Mouse (Mus musculus): Measurements from ENCODE around the gene Adcy5. TPM values are rescaled to one million over a fixed set of nuclear protein-coding genes. Genes with fewer than 3 reads are reported as not detected.

Adcy5 gene
- polyA plus RNA-seq, 2 experiments from 2014 or later = 0.19 to 0.22 TPM

DNA sequence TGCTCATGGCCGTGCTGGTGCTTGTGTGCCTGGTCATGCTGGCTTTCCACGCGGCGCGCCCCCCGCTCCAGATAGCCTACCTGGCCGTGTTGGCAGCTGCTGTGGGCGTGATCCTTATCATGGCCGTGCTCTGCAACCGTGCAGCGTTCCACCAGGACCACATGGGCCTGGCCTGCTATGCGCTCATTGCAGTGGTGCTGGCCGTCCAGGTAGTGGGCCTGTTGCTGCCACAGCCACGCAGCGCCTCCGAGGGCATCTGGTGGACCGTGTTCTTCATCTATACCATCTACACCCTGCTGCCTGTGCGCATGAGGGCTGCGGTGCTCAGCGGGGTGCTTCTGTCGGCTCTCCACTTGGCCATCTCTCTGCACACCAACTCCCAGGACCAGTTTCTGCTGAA is 2.2 kb downstream of the Adcy5 start:
- no peak for ATAC-seq

- no peak for ATAC-seq
Measured at GRCm38 (mm10) chr16:35159532-35159931, 4.9 kb downstream of the Adcy5 start.

DNA sequence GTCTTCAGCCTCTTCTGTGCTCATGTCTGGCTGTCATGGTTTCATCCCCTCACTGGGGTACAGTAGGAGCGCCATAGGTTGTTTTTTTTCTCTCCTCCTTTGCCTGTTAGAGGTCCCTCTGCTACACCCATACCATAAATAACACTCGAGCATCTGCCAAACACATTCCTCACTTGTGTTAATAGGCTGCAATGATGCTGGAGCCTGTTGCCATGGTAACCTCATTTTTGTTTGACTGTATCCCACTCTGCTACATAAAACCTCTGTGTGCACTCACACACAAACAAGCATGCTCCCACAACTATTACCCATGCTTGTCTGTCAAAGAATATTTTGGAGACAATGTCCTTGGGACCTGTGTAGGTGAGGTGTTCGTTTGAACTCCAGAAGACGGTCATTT is 5.3 kb downstream of the Adcy5 start:
- no peak for ATAC-seq

GRCm38 (mm10) chr16:35164361-35165224 is 9.9 kb downstream of the Adcy5 start:
- ATAC-seq = no peak

DNA sequence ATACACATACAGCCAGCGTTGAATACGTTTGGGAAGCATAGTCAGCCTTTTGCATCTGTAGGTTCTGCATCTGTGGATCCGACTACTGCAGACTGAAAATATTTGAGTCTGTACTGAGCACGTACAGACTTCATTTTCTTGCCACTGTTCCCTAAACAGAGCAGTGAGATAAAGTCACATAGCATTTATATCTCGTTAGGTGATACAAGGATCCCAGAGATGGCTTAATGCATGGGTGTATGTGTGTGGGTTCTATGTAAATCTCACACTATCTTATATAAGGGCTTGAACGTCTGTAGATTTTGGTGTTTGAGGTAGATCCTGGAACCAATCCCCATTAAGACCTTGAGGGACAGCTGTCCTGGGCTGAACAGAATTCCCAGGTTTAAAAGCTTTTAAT is 10.7 kb downstream of the Adcy5 start:
- ATAC-seq = no peak

DNA sequence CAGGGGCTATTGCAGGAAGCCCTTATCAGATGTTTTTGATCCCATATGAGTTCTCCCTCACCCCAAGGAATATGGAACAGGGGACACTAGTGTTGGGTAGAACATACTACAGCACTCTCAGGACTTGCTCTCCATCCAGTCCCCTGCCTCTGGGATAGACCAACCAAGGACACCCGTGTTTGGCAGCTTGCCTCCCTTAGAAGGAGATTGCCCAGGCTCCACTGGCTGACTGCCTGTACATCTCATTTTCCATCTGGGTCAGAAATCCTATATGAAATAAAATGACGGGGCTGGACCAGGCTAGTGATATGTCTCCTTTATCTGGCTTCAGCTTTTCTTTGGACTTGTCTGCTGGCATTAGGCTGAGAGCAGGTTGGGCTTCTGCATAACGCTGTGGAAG is 11.1 kb downstream of the Adcy5 start:
- no peak for ATAC-seq

- ATAC-seq = no peak
Measured at GRCm38 (mm10) chr16:35169431-35169830, 14.8 kb downstream of the Adcy5 start.

GRCm38 (mm10) chr16:35172195-35172594 is 17.5 kb downstream of the Adcy5 start:
- no peak for ATAC-seq

GRCm38 (mm10) chr16:35178516-35178915 is 23.8 kb downstream of the Adcy5 start:
- no peak for ATAC-seq

- ATAC-seq = no peak
Measured at GRCm38 (mm10) chr16:35179082-35179481, 24.4 kb downstream of the Adcy5 start.

DNA sequence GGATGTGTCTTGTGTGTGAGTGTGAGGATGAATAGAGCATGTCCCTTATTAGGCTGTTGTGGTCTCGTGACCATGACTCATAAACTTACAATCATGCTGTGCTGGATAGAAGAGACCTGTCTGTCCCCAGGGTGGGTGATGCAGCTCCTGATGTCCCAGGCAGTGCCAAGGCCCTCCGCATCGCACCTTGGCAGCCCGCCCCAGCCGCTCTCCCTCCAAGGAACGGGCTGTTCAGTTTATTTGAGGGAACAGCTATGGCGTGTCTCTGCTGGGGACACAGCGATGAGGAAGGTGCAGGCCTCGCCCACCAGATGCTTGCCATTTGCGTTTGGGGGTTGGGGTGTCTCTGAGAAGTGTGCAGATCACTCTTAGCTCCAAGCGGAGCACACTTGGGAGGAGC is 28.5 kb downstream of the Adcy5 start:
- ATAC-seq = no peak

DNA sequence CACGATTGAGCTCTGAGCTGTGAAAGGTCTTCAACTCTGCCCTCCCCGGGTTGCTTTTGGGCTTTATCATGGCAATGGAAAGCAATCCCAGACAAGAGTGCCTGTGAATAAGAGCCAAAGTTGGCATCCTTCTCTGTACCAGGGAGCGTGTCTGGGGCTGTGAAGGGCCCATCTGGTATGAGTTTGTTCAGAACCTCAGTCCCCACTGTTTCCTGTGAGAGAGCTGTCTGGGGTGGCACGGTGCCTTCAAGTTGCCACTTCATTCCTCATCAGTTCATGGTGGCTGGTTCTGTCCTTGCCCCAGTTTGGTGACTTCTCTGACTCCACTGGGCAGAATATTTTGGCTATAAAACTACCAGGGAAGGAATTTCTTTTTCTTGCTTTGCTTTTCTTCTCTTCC is 33.4 kb downstream of the Adcy5 start:
- no peak for ATAC-seq

DNA sequence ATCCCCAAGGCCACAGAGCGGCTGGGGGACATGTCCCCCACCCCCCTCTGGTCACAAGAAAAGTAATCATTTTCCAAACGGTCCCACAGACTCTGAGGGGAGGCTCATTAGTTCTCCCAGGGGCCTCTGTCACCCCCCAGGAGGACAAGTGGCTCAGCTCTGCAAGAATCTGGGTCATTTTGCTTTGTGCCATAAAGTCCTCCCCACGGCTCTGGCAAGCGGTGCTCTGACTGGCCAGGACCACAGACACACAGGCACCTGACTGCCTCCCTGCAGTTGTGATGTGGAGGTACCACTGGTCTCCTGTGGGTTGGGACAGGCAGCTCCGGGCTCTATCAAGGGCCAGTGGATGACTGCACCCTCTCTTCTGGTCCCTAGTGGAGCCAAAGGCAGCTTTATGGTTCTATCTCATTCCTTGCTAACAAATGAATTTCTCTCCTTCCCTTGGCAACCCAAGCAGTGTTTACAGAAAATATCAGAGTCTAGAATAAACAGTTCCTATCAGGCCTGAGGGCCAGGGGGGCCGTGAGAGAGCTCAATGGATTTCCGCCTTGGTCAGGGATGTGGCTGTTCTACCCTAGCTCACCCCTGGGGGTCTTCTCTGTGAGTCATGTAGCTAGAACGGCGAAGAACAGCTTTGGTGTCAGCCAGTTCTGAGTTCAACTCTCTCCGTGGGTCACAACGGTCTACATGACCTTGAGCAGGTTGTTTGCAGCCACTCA is 34.9 kb downstream of the Adcy5 start:
- no peak for ATAC-seq

DNA sequence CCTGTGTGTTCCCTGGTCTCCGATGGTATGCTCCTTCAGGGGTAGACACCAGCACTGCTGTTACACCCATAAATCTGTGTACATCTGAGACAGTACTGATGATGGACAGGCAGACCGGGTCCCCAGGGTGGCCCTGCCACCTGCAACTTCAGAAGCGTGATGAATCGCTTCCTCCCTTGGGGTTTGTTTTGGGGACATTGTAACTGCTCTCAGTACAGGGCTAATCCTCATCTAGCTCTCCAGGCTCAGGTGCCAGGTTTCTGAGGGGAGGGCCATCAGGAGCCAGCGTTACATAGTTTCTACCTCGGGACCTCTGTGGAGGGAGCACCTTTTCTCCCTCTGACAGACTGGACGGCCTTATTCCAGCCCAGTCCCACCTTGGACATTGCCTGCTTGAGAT is 36.1 kb downstream of the Adcy5 start:
- no peak for ATAC-seq

- no peak for ATAC-seq
Measured at GRCm38 (mm10) chr16:35191271-35191670, 36.6 kb downstream of the Adcy5 start.

GRCm38 (mm10) chr16:35192471-35192870 is 37.8 kb downstream of the Adcy5 start:
- no peak for ATAC-seq

GRCm38 (mm10) chr16:35193357-35193756 is 38.7 kb downstream of the Adcy5 start:
- no peak for ATAC-seq

GRCm38 (mm10) chr16:35199721-35200431 is 45.2 kb downstream of the Adcy5 start:
- no peak for ATAC-seq

DNA sequence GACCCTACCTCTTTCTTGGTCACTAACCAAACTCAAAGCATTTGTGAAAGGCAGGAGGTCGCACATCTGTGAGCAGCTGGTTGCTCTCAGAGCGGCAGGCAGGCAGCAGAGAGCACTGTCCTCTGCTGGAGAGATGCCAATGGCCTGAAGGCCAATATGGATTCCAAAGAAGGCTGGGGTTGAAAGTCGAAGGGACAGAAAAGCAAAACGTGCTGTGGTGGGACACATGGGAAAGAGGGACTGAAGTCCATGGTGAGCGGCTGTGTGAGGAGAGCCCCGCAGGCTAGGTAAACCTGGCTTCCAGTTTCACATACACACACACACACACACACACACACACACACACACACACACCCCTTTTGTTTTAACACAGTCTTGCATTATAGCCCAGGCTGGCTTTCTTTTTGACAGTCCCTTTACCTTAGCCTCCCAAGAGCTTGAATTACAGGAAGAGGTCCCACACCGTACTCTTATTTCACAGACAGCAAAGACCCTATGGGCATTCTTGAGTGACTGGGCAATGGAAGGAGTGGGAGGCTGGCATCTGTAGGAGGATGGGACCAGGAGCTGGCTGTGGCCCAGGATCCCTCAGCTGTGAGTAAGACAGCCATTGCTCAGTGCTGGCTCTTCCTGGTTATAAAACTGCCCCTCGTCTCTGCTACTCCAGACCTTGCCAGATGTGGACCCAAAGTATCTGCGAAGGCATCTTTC is 45.9 kb downstream of the Adcy5 start:
- no peak for ATAC-seq

GRCm38 (mm10) chr16:35201281-35201680 is 46.6 kb downstream of the Adcy5 start:
- ATAC-seq = no peak

GRCm38 (mm10) chr16:35203511-35203910 is 48.8 kb downstream of the Adcy5 start:
- no peak for ATAC-seq

DNA sequence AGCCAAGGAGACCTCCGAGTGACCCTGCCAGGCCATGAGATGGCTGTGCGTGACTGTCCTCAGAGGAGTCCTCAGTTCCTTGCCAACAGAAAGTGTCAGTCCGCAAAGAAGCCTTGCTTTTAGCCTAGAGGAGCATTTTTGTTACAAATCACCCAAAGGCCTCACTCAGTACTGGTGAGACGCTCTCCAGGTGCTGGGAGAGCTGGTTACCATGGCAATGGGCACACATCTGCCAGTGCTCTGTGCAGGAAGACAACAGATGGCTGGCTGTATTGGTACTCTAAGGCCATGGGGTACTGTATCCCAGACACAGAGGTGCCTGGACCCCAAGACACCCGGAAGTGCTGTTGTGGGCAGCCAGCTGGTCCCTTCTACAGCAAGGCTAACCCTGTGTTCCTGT is 51.0 kb downstream of the Adcy5 start:
- ATAC-seq = no peak

GRCm38 (mm10) chr16:35206426-35206825 is 51.7 kb downstream of the Adcy5 start:
- no peak for ATAC-seq

All from activated CD4-positive, CD25-positive, alpha-beta regulatory T cell, adult 4 months (primary cell).